Mouse (Mus musculus): ENCODE data around the gene Rag2.

DNA sequence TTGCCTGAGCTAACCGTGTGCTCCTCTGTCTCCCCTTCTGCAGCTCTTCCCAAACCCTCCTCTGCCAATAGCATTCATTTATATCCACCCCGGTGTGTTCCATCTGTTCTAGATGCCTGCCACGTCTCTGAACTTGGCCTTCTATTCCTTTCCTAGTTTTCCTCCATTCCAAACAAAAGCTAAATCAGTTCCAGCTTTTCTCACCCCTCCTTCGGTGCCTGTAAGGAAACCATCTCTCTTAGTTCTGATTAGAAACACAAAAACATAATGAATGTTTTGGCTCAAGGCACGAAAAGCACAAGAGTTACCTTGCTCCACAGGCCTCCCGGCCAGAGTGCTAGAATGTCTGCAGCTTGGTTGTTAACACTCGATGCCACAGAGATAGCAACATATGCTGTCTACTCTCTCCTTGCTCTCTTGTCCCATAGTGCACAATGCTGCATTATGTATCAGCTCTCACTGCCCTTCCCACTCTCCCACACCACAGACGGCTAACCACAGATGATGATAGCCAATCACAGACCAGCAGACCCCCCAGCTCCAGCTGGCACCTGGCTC is 24.7 kb downstream of the Rag2 start, which contains the start of the genes Rag1 and B230118H07Rik:
- no peak for TF ChIP-seq CTCF (IDR thresholded peaks at IDR 0.05; ENCODE audit: low read depth, low read length)
- TF ChIP-seq POLR2A (IDR thresholded peaks at IDR 0.05; ENCODE audit: insufficient read depth, low read length) = no peak

Data from ES-Bruce4 (cell line).